Mouse (Mus musculus) bone marrow, adult 2 months (tissue): ENCODE data around the gene Slc1a5. TPM values are rescaled to one million over a fixed set of nuclear protein-coding genes. Genes with fewer than 3 reads are reported as not detected.

Source experiments
- H3K27ac ChIP-seq: fragments of 200-500 bp; 2 replicates; pipeline ENCODE4 v1.5.1; 2012; ENCODE audit warnings: low read depth, mild to moderate bottlenecking, control low read depth, inconsistent platforms, low read length; ENCODE audit not compliant: control insufficient read depth, poor library complexity, insufficient read depth
- H3K4me1 ChIP-seq: fragments of 200-500 bp; 2 replicates; pipeline ENCODE4 v1.6.1; 2011; ENCODE audit warnings: low read length; ENCODE audit not compliant: control insufficient read depth, insufficient read depth
- H3K4me3 ChIP-seq: fragments of 200-500 bp; replicated peaks from 2 replicates; pipeline ENCODE3; 2011; ENCODE audit warnings: mild to moderate bottlenecking, low read depth, low read length, control low read depth; ENCODE audit not compliant: control insufficient read depth
- CTCF ChIP-seq: fragments of 200-500 bp; IDR thresholded peaks from 2 replicates; pipeline ENCODE4 v1.5.1; 2011; ENCODE audit warnings: low read length, control low read depth; ENCODE audit not compliant: control insufficient read depth, insufficient read depth
- POLR2A ChIP-seq: fragments of 200-500 bp; IDR thresholded peaks from 2 replicates; pipeline ENCODE4 v1.6.1; 2011; ENCODE audit warnings: low read depth, mild to moderate bottlenecking, control low read depth, low read length, borderline replicate concordance; ENCODE audit not compliant: control insufficient read depth
- WGBS: fragments of 180-500 bp; shearing (Covaris S2); methylation state at CpG from one replicate; pipeline ENCODE4 v1.1.7; 2018; 5-methylcytosine and 5-hydroxymethylcytosine counted together
- polyA plus RNA-seq: library from polyadenylated mRNA; stranded (reverse); fragments of >200 nt; gene quantifications from 2 replicates; pipeline ENCODE4 v1.2.4, GENCODE M21; 2011; ENCODE audit warnings: low replicate concordance; ENCODE audit not compliant: missing spikeins, insufficient read depth, insufficient read length

Slc1a5 gene
- polyA plus RNA-seq, 1 experiment = 343 TPM

DNA sequence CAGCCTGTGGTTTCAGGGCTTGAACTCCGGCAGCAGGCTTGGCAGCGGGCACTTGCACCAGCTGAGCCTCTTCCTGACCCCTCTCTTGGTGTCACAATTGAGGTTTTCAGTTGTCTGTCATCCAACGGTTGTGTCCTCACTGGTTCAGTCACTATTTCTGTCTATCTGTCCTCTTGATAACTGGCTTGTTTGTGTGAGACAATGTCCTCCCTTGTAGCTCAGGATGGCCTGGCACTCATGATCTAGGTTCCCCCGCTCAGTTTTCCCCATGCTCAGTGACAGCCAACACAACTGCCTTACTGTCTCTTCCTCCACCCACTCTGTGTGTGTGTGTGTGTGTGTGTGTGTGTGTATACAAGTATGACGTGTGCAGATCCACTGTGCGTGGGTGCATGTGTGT lies 33.5 kb upstream of the Slc1a5 start:
- TF ChIP-seq POLR2A (no peak), CTCF (no peak)
- Histone ChIP-seq H3K27ac (no peak overlapping the region), H3K4me1 (no peaks in the 10 kb centered on the region; the same call in 1 of the 2 replicates), H3K4me3 (no peak overlapping the region)
- 69% methylated on average over 6 of the region's 6 CpGs for WGBS

DNA sequence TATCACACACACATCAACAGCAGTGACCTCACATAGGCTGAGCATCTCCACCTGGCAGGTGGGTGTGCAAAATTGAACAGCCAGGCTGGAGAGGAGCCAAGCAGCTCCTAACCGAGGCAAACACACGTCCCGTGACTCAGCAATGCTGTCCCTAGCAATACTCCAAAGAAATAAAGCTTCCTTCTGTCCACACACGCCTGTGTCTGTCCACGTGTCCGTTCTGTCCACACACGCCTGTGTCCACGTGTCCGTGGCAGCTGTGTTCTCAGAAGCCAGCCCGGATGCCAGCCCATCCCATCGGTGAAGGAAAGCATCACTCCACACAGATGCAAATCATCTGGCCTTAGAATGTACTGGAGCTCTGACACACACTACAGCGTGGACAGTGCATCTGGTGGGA lies 29.1 kb upstream of the Slc1a5 start:
- H3K27ac ChIP-seq = no peak overlapping the region
- TF ChIP-seq CTCF (no peak), POLR2A (no peak)

DNA sequence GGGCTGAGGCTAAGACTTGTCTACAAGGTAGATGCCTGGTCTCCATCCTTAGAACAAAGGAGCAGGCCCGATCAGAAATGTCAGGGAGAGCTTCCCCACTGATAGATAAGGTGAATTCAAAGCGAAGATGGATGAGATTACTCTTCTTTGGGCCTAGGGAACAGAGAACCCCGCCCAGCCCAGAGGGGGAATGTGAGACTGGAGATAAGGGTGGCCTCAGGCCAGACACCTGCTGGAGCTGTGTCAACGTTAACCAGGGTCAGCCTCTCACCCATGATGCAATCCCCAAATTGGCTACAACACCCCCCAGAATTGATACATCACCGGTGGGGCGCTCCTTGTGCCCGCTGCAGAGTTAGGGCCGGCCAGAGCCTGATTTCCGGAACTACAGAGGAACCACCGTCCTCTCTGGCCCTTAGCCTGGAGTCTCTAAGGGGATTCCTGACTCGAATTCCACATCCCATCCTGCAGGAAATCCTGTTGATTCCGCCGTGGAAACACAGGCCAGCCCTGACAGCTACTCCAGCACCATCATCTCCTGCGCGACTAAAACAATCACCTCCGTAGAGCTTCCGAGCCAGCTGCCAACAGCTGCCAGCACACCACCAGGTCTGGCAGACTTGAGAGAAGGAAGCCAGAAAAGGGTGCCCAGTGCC lies 25.6 kb upstream of the Slc1a5 start:
- Histone ChIP-seq H3K4me3 (no peak overlapping the region), H3K27ac (no peak overlapping the region), H3K4me1 (no peaks in the 10 kb centered on the region; the same call in 1 of the 2 replicates)
- 69% methylated on average over 17 of the region's 17 CpGs for WGBS
- TF ChIP-seq CTCF (no peak), POLR2A (no peak)

More for the DNA sequence above, 29.1 kb upstream of the Slc1a5 start:
- Histone ChIP-seq H3K4me1 (no peaks in the 10 kb centered on the region; the same call in 1 of the 2 replicates), H3K4me3 (no peak overlapping the region)
- 71% methylated on average over 12 of the region's 12 CpGs for WGBS

GRCm38 (mm10) chr7:16758872-16759574 lies 22.1 kb upstream of the Slc1a5 start:
- Histone ChIP-seq H3K4me3 (no peak overlapping the region), H3K4me1 (no peaks in the 10 kb centered on the region), H3K27ac (no peak overlapping the region)
- TF ChIP-seq CTCF (no peak), POLR2A (no peak)
- WGBS = 67% methylated on average over 11 of the region's 11 CpGs

- TF ChIP-seq CTCF (no peak), POLR2A (no peak)
- Histone ChIP-seq H3K4me1 (no peaks in the 10 kb centered on the region), H3K27ac (no peak overlapping the region), H3K4me3 (no peak overlapping the region)
- WGBS = 11% methylated on average over 8 of the region's 8 CpGs
Observed at GRCm38 (mm10) chr7:16760292-16760691, 20.8 kb upstream of the Slc1a5 start.

DNA sequence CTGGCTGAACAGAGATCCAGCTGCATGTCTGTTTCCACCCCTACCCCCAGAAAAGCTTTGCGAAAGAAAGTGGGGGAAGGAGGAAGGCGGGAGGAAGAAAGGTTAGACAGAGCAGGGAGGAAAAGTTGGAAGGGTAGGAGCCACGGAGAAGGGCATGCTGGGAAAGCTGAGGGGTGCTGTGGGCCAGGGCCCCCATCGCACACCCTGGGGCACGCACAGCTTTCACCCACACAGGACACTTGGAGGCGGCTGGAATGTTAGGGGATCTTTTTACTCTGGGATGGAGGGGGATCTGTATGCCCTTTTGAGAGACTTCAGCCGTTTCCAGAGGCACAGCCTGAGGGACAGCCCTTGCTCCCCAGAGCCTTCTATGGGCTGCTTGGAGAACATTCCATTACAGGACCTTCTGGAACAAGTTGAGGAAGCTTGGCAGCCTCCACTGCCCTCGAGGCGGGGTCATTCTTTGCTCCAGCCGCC lies 20.1 kb upstream of the Slc1a5 start:
- Histone ChIP-seq H3K27ac (no peak overlapping the region), H3K4me3 (no peak overlapping the region), H3K4me1 (no peaks in the 10 kb centered on the region)
- TF ChIP-seq CTCF = no peak
- TF ChIP-seq POLR2A = no peak
- WGBS = 62% methylated on average over 10 of the region's 10 CpGs

DNA sequence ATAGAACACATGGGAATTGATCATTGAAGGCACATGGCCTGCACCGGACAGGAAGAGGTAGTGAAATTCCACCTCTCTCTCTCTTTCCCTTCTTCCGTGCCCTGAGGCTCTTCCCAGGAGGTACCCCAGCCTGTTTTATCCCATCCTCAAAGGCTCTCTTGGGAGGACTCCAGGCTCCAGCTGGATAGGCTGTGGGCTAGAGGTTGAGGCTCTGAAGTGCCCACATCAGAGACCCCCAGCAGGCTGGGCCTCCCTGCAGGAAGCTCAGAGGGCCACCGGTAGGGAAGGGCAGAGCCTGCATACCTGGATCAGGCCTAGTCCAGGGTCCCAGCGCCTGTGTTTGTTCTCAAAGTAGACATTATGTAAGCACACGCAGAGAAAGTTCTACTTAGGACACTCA lies 19.5 kb upstream of the Slc1a5 start:
- H3K4me1 ChIP-seq = no peaks in the 10 kb centered on the region
- H3K27ac ChIP-seq = no peak overlapping the region
- 77% methylated on average over 5 of the region's 5 CpGs for WGBS
- H3K4me3 ChIP-seq = no peak overlapping the region
- TF ChIP-seq CTCF (no peak), POLR2A (no peak)

DNA sequence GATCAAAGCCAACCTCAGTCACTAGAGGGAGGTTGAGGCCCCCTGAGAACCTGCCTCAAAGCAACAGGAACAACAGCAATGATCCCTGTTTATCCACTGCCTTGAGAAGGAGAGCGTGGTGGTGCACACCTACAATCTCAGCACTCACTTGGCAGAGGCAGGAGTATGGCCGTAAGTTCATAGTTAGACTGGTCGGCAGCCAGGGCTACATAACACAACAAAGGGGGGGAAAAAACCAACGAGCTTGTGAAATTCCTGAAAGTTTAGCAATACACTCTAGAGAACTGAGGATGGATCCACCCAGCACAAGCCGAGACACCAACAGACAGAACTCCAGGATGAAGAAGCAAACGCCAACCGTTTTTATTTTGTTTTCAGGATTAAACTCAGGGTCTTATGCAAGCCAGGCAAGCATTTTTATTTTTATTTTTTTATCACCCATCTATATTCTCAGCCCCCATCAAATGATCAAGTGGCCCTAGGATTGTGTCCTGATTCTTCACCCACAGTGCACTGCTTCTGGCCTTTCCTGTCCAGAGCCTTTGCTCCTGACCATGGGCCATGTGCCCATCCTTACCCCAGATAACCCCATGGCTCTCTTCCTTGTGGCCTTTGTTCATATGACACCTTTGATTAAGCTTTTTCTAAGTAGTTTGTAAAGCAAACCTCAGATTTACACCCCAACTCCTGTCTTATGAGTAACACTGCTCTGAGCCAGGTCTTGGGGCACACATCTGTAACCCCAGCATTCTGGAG lies 17.5 kb upstream of the Slc1a5 start:
- no peaks in the 10 kb centered on the region for H3K4me1 ChIP-seq
- no peak overlapping the region for H3K27ac ChIP-seq
- 71% methylated on average over 7 of the region's 7 CpGs for WGBS
- TF ChIP-seq POLR2A (no peak), CTCF (no peak)
- H3K4me3 ChIP-seq = no peak overlapping the region
